Mouse (Mus musculus): Measurements from ENCODE around the gene 1700024P04Rik. TPM values are rescaled to one million over a fixed set of nuclear protein-coding genes. Genes with fewer than 3 reads are reported as not detected.

Gene 1700024P04Rik
- polyA plus RNA-seq, 1 experiment from 2014 or later: not detected

DNA sequence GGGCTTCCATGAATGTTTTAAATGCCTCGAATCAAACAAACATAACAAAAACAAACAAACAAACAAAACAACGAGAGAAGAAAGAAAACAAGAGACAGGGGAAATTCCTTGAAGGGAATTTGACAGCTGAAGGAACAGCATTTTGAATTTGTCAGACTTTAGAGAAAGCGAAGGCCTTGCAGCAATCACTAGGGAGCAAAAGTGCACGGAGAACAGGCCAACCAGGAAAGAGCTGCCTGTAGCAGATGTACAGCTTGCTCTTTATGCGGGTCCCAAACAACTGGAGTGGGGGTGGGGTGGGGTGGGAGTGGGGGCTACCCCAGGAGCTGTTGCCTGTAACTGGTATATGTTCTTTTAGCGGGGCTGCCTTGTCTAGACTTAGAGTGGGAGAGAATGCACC lies 42.0 kb downstream of the 1700024P04Rik start:
- no peak overlapping the region for H3K4me3 ChIP-seq (replicated peaks)
- ATAC-seq (ENCODE audit: insufficient number of reproducible peaks, low FRiP score, low TSS enrichment, low read depth): no peak
- no peaks in the 10 kb centered on the region for H3K9me3 ChIP-seq (replicated peaks)

DNA sequence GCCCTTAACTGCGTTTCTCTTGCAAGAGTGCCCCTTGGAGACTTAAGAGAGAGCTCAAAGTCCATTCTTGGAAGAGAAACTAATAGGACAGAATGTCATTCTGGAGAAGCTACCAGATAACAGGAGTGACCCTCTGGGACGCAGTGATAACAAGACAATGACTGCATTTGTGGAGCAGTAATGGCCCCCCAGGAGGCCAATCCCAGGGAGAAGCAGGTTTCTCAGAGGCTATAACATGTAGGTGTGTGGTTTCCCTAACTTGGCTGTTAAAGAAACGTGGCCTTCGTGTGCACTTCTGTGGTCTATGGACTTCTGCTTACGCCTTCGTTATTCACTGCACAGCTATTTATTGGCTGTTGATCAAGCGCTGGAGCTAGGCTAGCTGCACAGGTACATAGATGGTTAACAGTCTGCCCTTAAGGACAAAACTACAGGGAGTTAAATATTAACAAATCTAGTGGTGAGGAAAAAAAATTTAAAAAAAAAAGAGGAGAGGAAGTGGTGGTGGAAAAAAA lies 42.5 kb downstream of the 1700024P04Rik start:
- Histone ChIP-seq H3K4me2 (replicated peaks) (no peak overlapping the region), H3K9me3 (replicated peaks) (no peaks in the 10 kb centered on the region), H3K9ac (no peak overlapping the region), H3K27me3 (no peaks in the 10 kb centered on the region), H3K27ac (replicated peaks) (no peak overlapping the region), H3K4me3 (replicated peaks) (no peak overlapping the region), H3K4me1 (no peaks in the 10 kb centered on the region), H3K36me3 (no peaks in the 10 kb centered on the region)
- ATAC-seq (ENCODE audit: insufficient number of reproducible peaks, low FRiP score, low TSS enrichment, low read depth): no peak
- 85% methylated on average over 7 of the region's 7 CpGs for WGBS

More for the DNA sequence above, 42.0 kb downstream of the 1700024P04Rik start:
- Histone ChIP-seq H3K4me1 (no peaks in the 10 kb centered on the region), H3K9ac (no peak overlapping the region), H3K36me3 (no peaks in the 10 kb centered on the region), H3K27ac (replicated peaks) (no peak overlapping the region), H3K4me2 (replicated peaks) (no peak overlapping the region), H3K27me3 (no peaks in the 10 kb centered on the region)
- 36% methylated on average over 6 of the region's 6 CpGs for WGBS

DNA sequence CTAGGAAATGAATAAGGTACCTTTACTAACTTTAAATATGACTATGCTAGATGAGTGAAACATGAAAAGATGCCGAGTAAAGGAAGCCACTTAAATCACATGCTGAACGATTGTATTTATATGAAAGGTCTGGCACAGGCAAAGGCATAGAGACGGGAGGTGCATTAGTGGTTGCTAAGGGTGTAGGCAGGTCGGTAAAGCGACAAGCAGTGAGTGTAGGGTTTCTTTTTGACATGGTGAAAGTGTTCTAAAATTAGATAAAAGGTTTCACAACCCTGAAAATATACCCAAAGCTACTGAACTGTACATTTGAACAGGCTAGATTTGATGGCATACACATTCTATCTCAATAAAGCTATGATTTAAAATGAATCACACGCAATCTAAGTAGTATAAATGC lies 47.3 kb downstream of the 1700024P04Rik start:
- Histone ChIP-seq H3K27ac (replicated peaks) (no peak overlapping the region), H3K4me3 (replicated peaks) (no peak overlapping the region), H3K36me3 (no peaks in the 10 kb centered on the region), H3K9ac (no peak overlapping the region), H3K4me2 (replicated peaks) (no peak overlapping the region), H3K9me3 (replicated peaks) (no peaks in the 10 kb centered on the region), H3K27me3 (no peaks in the 10 kb centered on the region), H3K4me1 (no peaks in the 10 kb centered on the region)
- WGBS: 67% methylated on average over 6 of the region's 6 CpGs
- no peak for ATAC-seq (ENCODE audit: insufficient number of reproducible peaks, low FRiP score, low TSS enrichment, low read depth)

Other genes starting within 250 kb of the 1700024P04Rik start
- 30.5 and 36.0 TPM in 2 replicates for gene Fcho2, start 169.1 kb downstream of the 1700024P04Rik start, polyA plus RNA-seq (2015; fragmentation: Nextera tagmentation; extraction: Ambion mirVana)
- 48.8 and 50.0 TPM in 2 replicates for gene Tnpo1, start 58.2 kb downstream of the 1700024P04Rik start, polyA plus RNA-seq (2015; fragmentation: Nextera tagmentation; extraction: Ambion mirVana)
- 0.68 and 0.81 TPM in 2 replicates for gene Zfp366, start 200.3 kb upstream of the 1700024P04Rik start, polyA plus RNA-seq (2015; fragmentation: Nextera tagmentation; extraction: Ambion mirVana)

Data from embryonic facial prominence, embryonic 15.5 days (tissue).